Mouse (Mus musculus) liver, adult 2 months (tissue): ENCODE measurements around the gene Cd40. TPM values are rescaled to one million over a fixed set of nuclear protein-coding genes. Genes with fewer than 3 reads are reported as not detected.

ENCODE experiments used
- DNase-seq: peaks from one replicate; pipeline ENCODE4 v3.0.0-alpha.2; 2011; ENCODE audit warnings: low read depth, low spot score; ENCODE audit errors: extremely low read depth
- H3K27ac ChIP-seq: fragments of 200-500 bp; replicated peaks from 2 replicates; pipeline ENCODE4 v1.5.1; 2012; ENCODE audit warnings: low read depth, mild to moderate bottlenecking, control low read depth, inconsistent platforms, low read length; ENCODE audit not compliant: insufficient read depth
- H3K27me3 ChIP-seq: fragments of 200-500 bp; 2 replicates; pipeline ENCODE4 v1.6.1; 2012; ENCODE audit warnings: mild to moderate bottlenecking, moderate library complexity, low read length, inconsistent platforms; ENCODE audit not compliant: control insufficient read depth, insufficient read depth
- H3K36me3 ChIP-seq: fragments of 200-500 bp; 2 replicates; pipeline ENCODE4 v1.6.1; 2012; ENCODE audit warnings: low read length, inconsistent platforms; ENCODE audit not compliant: control insufficient read depth, insufficient read depth
- H3K4me1 ChIP-seq: fragments of 200-500 bp; 2 replicates; pipeline ENCODE4 v1.6.1; 2011; ENCODE audit warnings: low read length; ENCODE audit not compliant: control insufficient read depth, insufficient read depth
- H3K4me3 ChIP-seq: fragments of 200-500 bp; 2 replicates; pipeline ENCODE4 v1.5.1; 2011; ENCODE audit warnings: low read depth, mild to moderate bottlenecking, control low read depth, low read length, moderate library complexity; ENCODE audit not compliant: insufficient read depth
- H3K79me2 ChIP-seq: fragments of 200-500 bp; 2 replicates; pipeline ENCODE4 v1.6.1; 2012; ENCODE audit warnings: inconsistent platforms, mild to moderate bottlenecking, low read length, moderate library complexity; ENCODE audit not compliant: control insufficient read depth, insufficient read depth
- H3K9ac ChIP-seq: fragments of 200-500 bp; 2 replicates; pipeline ENCODE4 v1.6.1; 2012; ENCODE audit warnings: low read depth, mild to moderate bottlenecking, control low read depth, inconsistent platforms, low read length
- CTCF ChIP-seq: fragments of 200-500 bp; IDR thresholded peaks from 2 replicates; pipeline ENCODE4 v1.5.1; 2011; ENCODE audit warnings: low read depth, low read length, control low read depth
- POLR2A ChIP-seq: fragments of 200-500 bp; IDR thresholded peaks from 2 replicates; pipeline ENCODE4 v1.6.1; 2011; ENCODE audit warnings: low read length, control low read depth; ENCODE audit not compliant: insufficient read depth; ENCODE audit errors: extremely low read depth
- WGBS: fragments of 180-500 bp; shearing (Covaris S2); methylation state at CpG from one replicate; pipeline ENCODE4 v1.1.7; 2018; 5-methylcytosine and 5-hydroxymethylcytosine counted together
- polyA plus RNA-seq: library from polyadenylated mRNA; depleted of rRNA; stranded (reverse); fragments of >200 nt; gene quantifications from 2 replicates; pipeline ENCODE4 v1.2.3, GENCODE M21; 2012
- total RNA-seq: library from RNA; depleted of rRNA; stranded (reverse); fragments of >200 nt; gene quantifications from 2 replicates; pipeline ENCODE4 v1.2.3, GENCODE M21; 2014

Gene Cd40
- total and polyA plus RNA-seq, 2 experiments = 0.74 to 1.0 TPM

- H3K36me3 ChIP-seq = peaks cover 19% of the 10 kb centered on the region
Observed at GRCm38 (mm10) chr2:165010351-165010750, 45.1 kb upstream of the Cd40 start.

GRCm38 (mm10) chr2:165014935-165015334, 40.5 kb upstream of the Cd40 start:
- Histone ChIP-seq H3K79me2 (peaks cover 11% of the 10 kb centered on the region), H3K27me3 (no peaks in the 10 kb centered on the region), H3K27ac (peak overlapping the region; percentile 68), H3K9ac (no peak overlapping the region), H3K4me3 (no peak overlapping the region), H3K4me1 (peaks cover 32% of the 10 kb centered on the region), H3K36me3 (peaks cover 14% of the 10 kb centered on the region)
- WGBS = 35% methylated on average over 5 of the region's 5 CpGs
- TF ChIP-seq POLR2A (no peak), CTCF (no peak)
- DNase-seq = peak; percentile 68

More at GRCm38 (mm10) chr2:165010351-165010750, 45.1 kb upstream of the Cd40 start:
- 22% methylated on average over 10 of the region's 10 CpGs for WGBS
- H3K4me1 ChIP-seq = peaks cover 49% of the 10 kb centered on the region
- DNase-seq = peak; percentile 68
- TF ChIP-seq POLR2A (no peak), CTCF (no peak)
- H3K79me2 ChIP-seq = peaks cover 5% of the 10 kb centered on the region
- H3K27ac ChIP-seq = peak overlapping the region; percentile 42
- no peak overlapping the region for H3K9ac ChIP-seq
- H3K4me3 ChIP-seq = no peak overlapping the region
- H3K27me3 ChIP-seq = no peaks in the 10 kb centered on the region

- Histone ChIP-seq H3K36me3 (no peaks in the 10 kb centered on the region), H3K4me1 (peaks cover 25% of the 10 kb centered on the region), H3K79me2 (peaks cover 21% of the 10 kb centered on the region; the same call in 1 of the 2 replicates), H3K27ac (no peak overlapping the region), H3K27me3 (no peaks in the 10 kb centered on the region), H3K4me3 (no peak overlapping the region), H3K9ac (no peak overlapping the region)
- no peak for TF ChIP-seq CTCF
- TF ChIP-seq POLR2A = no peak
- 80% methylated on average over 3 of the region's 3 CpGs for WGBS
- no peak for DNase-seq
Observed at GRCm38 (mm10) chr2:165020490-165020889, 34.9 kb upstream of the Cd40 start.

GRCm38 (mm10) chr2:165027163-165027562, 28.3 kb upstream of the Cd40 start:
- TF ChIP-seq POLR2A (no peak), CTCF (no peak)
- no peak overlapping the region for H3K4me3 ChIP-seq
- no peak overlapping the region for H3K9ac ChIP-seq
- H3K36me3 ChIP-seq = no peaks in the 10 kb centered on the region; the same call in 1 of the 2 replicates
- H3K27ac ChIP-seq = no peak overlapping the region
- no peak for DNase-seq
- no peaks in the 10 kb centered on the region for H3K27me3 ChIP-seq
- peaks cover 10% of the 10 kb centered on the region for H3K4me1 ChIP-seq
- 70% methylated on average over 1 of the region's 1 CpGs for WGBS
- H3K79me2 ChIP-seq = peaks cover 28% of the 10 kb centered on the region; the same call in 1 of the 2 replicates

GRCm38 (mm10) chr2:165032533-165032932, 22.9 kb upstream of the Cd40 start:
- WGBS = 22% methylated on average over 3 of the region's 3 CpGs
- DNase-seq = peak; percentile 62
- H3K4me1 ChIP-seq = peaks cover 8% of the 10 kb centered on the region; the same call in 1 of the 2 replicates
- no peaks in the 10 kb centered on the region for H3K27me3 ChIP-seq
- H3K79me2 ChIP-seq = peaks cover 28% of the 10 kb centered on the region
- H3K27ac ChIP-seq = no peak overlapping the region
- H3K4me3 ChIP-seq = no peak overlapping the region
- TF ChIP-seq POLR2A (no peak), CTCF (peak; percentile 46)
- no peak overlapping the region for H3K9ac ChIP-seq
- no peaks in the 10 kb centered on the region; the same call in 1 of the 2 replicates for H3K36me3 ChIP-seq

- peaks cover 22% of the 10 kb centered on the region for H3K79me2 ChIP-seq
- no peak overlapping the region for H3K4me3 ChIP-seq
- H3K27ac ChIP-seq = no peak overlapping the region
- H3K27me3 ChIP-seq = no peaks in the 10 kb centered on the region
- 64% methylated on average over 6 of the region's 6 CpGs for WGBS
- no peaks in the 10 kb centered on the region; the same call in 1 of the 2 replicates for H3K36me3 ChIP-seq
- H3K9ac ChIP-seq = no peak overlapping the region
- H3K4me1 ChIP-seq = peaks cover 8% of the 10 kb centered on the region; the same call in 1 of the 2 replicates
- TF ChIP-seq CTCF = no peak
- TF ChIP-seq POLR2A = no peak
- no peak for DNase-seq
Observed at GRCm38 (mm10) chr2:165033306-165033705, 22.1 kb upstream of the Cd40 start.
